Mouse (Mus musculus) hindbrain, embryonic 11.5 days (tissue): Measurements from ENCODE around the gene Zkscan7. TPM values are rescaled to one million over a fixed set of nuclear protein-coding genes. Genes with fewer than 3 reads are reported as not detected.
A peak's percentile ranks its signal among the peaks of the same experiment; 100 is the strongest.

Source experiments
- ATAC-seq: fragments of 200-750 bp; cut with Nextera tagmentation; 2 replicates; pipeline ENCODE4 v1.8.0; 2017; ENCODE audit warnings: mild to moderate bottlenecking, moderate TSS enrichment, moderate library complexity; ENCODE audit not compliant: low FRiP score
- DNase-seq: peaks from one replicate; pipeline ENCODE4 v3.0.0-alpha.2; 2015; ENCODE audit warnings: low spot score
- H3K27ac ChIP-seq: fragments of 300-500 bp; sonication (generic); 2 replicates; pipeline ENCODE4 v1.5.1; 2014; ENCODE audit warnings: mild to moderate bottlenecking, low read depth, low read length
- H3K27me3 ChIP-seq: fragments of 300-500 bp; sonication (generic); 2 replicates; pipeline ENCODE4 v1.6.1; 2014; ENCODE audit warnings: mild to moderate bottlenecking, low read length, moderate library complexity, mixed read lengths; ENCODE audit not compliant: control insufficient read depth, insufficient read depth
- H3K36me3 ChIP-seq: fragments of 300-500 bp; sonication (generic); 2 replicates; pipeline ENCODE4 v1.6.1; 2014; ENCODE audit warnings: mild to moderate bottlenecking, low read length, moderate library complexity, mixed read lengths; ENCODE audit not compliant: control insufficient read depth, insufficient read depth
- H3K4me1 ChIP-seq: fragments of 300-500 bp; sonication (generic); replicated peaks from 2 replicates; pipeline ENCODE4 v1.6.1; 2014; ENCODE audit warnings: low read length, mixed read lengths; ENCODE audit not compliant: control insufficient read depth, insufficient read depth
- H3K4me2 ChIP-seq: fragments of 300-500 bp; sonication (generic); replicated peaks from 2 replicates; pipeline ENCODE4 v1.6.1; 2014; ENCODE audit warnings: mild to moderate bottlenecking, low read depth, low read length
- H3K4me3 ChIP-seq: fragments of 300-500 bp; sonication (generic); 2 replicates; pipeline ENCODE4 v1.5.1; 2014; ENCODE audit warnings: low read depth, low read length
- H3K9ac ChIP-seq: fragments of 300-500 bp; sonication (generic); 2 replicates; pipeline ENCODE4 v1.6.1; 2014; ENCODE audit warnings: low read depth, low read length
- H3K9me3 ChIP-seq: fragments of 300-500 bp; sonication (generic); 2 replicates; pipeline ENCODE4 v1.6.1; 2016; ENCODE audit warnings: low read length; ENCODE audit not compliant: control insufficient read depth
- WGBS: fragments of 180-500 bp; shearing (Covaris S2); extraction: QIAGEN DNeasy Blood & Tissue Kit; methylation state at CpG from one replicate; pipeline ENCODE4 v1.1.7; 2014; 5-methylcytosine and 5-hydroxymethylcytosine counted together
- polyA plus RNA-seq: library from polyadenylated mRNA; unstranded; fragments of >200 nt; fragmentation: Nextera tagmentation; extraction: Ambion mirVana; gene quantifications from 2 replicates; pipeline ENCODE4 v1.2.1, GENCODE M21; 2014

The Zkscan7 gene
- polyA plus RNA-seq, 1 experiment from 2014 or later, result 3.9 TPM

GRCm38 (mm10) chr9:122872595-122872994, 12.9 kb upstream of the Zkscan7 start:
- DNase-seq, result no peak

DNA sequence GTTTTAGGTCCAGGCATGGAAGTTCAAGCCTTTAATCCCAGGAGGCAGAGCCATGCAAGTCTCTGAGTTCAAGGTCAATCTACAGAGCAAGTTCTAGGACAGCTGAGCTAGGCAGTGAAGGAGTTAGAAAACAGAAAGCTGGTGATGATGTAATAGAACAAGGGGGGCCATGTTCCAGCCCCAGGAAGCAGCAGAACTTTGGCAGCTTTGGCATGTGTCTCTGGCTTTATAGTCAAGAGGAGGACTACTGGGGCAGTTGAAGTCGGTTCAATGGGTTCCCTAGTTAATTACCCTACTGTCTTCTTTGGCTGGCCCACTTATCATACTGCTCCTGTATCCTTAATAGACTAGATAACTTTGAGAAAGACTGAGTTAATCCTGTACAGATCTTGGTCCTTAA, 10.8 kb upstream of the Zkscan7 start:
- Histone ChIP-seq H3K9ac (no peak overlapping the region), H3K9me3 (no peaks in the 10 kb centered on the region), H3K27ac (no peak overlapping the region), H3K36me3 (no peaks in the 10 kb centered on the region), H3K27me3 (no peaks in the 10 kb centered on the region), H3K4me2 (no peak overlapping the region), H3K4me1 (no peaks in the 10 kb centered on the region), H3K4me3 (no peak overlapping the region)
- no peak for ATAC-seq
- no peak for DNase-seq
- WGBS, result 69% methylated on average over 1 of the region's 1 CpGs

More at GRCm38 (mm10) chr9:122872595-122872994, 12.9 kb upstream of the Zkscan7 start:
- Histone ChIP-seq H3K36me3 (no peaks in the 10 kb centered on the region), H3K4me2 (no peak overlapping the region), H3K9me3 (no peaks in the 10 kb centered on the region), H3K4me3 (no peak overlapping the region), H3K27ac (no peak overlapping the region), H3K4me1 (no peaks in the 10 kb centered on the region), H3K27me3 (no peaks in the 10 kb centered on the region), H3K9ac (no peak overlapping the region)
- WGBS, result 82% methylated on average over 4 of the region's 4 CpGs
- no peak for ATAC-seq

- Histone ChIP-seq H3K27ac (no peak overlapping the region), H3K9me3 (no peaks in the 10 kb centered on the region), H3K4me3 (no peak overlapping the region), H3K4me1 (no peaks in the 10 kb centered on the region), H3K27me3 (no peaks in the 10 kb centered on the region), H3K4me2 (no peak overlapping the region), H3K36me3 (no peaks in the 10 kb centered on the region), H3K9ac (no peak overlapping the region)
- 94% methylated on average over 2 of the region's 2 CpGs for WGBS
- no peak for ATAC-seq
- DNase-seq, result no peak
These were observed 10.3 kb upstream of the Zkscan7 start for GRCm38 (mm10) chr9:122875145-122875544.

DNA sequence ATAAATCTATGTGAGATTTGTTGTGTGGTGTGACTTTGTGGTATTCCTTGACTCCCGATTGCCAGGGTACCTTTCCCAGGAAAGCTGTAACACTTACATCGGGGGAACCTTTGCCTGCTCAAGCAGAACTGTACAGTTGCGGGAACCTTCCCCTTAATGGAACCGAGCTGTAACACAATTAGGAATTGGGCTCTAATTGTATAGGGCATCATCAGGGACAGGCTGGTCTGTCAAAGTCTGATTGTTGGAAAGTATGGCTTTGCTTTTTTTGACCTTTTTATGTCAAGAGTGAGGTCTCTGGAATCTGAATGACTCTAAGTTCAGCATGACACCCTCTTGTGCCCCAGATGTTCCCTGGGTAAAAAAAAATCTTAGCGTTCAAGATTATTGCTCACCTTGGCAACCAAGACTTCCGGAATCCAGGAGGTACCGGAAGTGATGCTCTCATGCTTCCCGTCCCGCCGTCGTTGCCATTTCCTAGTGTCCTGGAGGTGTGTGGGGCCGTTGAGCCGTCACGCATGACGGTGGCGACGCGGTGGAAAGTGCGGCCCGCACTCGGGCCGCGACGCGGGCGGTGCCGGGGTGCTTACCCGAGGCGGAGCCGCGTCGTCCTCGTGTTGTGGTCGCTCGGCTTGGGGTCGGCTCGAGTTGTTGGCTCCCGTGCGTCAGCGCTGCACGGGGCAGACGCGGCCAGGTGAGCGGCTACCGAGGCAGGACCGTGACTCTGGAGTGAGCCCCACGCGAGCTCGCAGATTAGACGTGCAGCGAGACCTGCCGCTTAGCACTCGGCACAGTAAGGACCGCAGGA, 1.1 kb downstream of the Zkscan7 start:
- peak overlapping the region; percentile 90 for H3K9ac ChIP-seq
- H3K4me2 ChIP-seq, result peak overlapping the region; percentile 85
- no peaks in the 10 kb centered on the region for H3K27me3 ChIP-seq
- peak; percentile 87 for ATAC-seq
- H3K27ac ChIP-seq, result no peak overlapping the region
- no peaks in the 10 kb centered on the region for H3K36me3 ChIP-seq
- DNase-seq, result peak; percentile 76
- WGBS, result 8% methylated on average over 54 of the region's 54 CpGs
- H3K9me3 ChIP-seq, result no peaks in the 10 kb centered on the region
- no peaks in the 10 kb centered on the region; the same call in 1 of the 2 replicates for H3K4me1 ChIP-seq
- peak overlapping the region; percentile 70 for H3K4me3 ChIP-seq

DNA sequence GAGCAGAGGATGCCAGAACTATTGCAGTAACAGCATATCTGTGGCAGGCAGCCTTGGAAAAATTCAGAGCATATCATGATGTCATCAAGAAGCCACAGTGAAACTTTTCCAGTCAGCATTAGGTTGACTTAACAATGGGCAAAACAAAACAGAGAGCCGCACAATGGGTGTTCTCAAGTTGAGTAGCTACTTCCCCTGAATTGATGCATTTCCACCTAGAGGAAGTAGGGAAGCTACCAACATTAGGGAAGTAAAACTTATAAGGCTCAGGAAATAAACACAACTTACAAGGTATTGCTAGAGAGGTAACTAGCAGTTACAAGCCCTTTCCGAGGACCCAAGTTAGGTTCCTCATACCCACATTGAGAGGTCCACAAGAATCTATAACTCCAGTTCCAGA, 15.6 kb downstream of the Zkscan7 start:
- H3K27ac ChIP-seq, result no peak overlapping the region
- no peak overlapping the region for H3K4me2 ChIP-seq
- H3K27me3 ChIP-seq, result no peaks in the 10 kb centered on the region
- 91% methylated on average over 2 of the region's 2 CpGs for WGBS
- ATAC-seq, result no peak
- no peaks in the 10 kb centered on the region for H3K4me1 ChIP-seq
- H3K36me3 ChIP-seq, result no peaks in the 10 kb centered on the region
- no peak for DNase-seq
- H3K9ac ChIP-seq, result no peak overlapping the region
- no peak overlapping the region for H3K4me3 ChIP-seq
- H3K9me3 ChIP-seq, result no peaks in the 10 kb centered on the region

DNA sequence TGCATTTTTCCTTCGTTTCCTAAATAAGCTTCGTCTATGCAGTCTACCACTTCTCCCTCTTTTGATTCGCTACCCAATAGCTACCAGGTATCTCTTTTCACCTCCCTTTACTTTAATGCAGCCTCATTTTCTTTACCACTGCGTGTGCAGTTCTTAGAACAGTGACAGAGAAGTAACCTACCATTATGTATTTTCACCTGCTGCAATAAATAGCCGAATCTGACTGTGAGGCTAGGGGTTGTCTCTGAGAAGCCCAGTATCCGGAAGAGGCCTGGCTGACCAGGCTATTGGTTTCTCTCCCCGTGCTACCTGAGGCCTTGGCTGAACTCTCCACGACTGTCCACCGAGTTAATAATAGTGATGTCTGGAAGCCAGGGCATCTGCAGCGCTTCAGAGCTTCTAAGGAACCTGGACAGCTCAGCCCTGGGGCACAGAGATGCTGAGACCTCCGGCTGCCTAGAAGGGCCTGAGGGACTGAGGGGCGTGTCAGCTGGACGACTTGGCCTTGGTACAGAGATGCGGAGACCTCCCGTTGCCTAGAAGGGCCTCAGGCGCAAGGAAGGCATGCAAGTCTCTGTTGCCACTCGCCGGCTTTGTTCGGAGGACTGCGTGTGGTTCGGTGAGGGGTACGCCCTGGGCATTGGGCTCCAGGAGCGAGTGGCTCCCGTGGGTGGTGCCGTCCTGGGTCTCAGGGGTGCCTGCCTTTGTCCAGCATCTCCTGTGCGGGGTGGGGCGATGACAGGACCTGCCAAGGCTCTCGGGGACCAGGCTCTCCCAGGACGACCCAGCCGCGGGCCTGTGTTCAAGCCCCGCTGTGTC, 17.4 kb downstream of the Zkscan7 start:
- peak; percentile 98 for ATAC-seq
- no peaks in the 10 kb centered on the region for H3K9me3 ChIP-seq
- no peaks in the 10 kb centered on the region for H3K27me3 ChIP-seq
- H3K4me2 ChIP-seq, result peak overlapping the region; percentile 59
- H3K4me1 ChIP-seq, result no peaks in the 10 kb centered on the region
- peak; percentile 90 for DNase-seq
- peak overlapping the region; percentile 40; the same call in 1 of the 2 replicates for H3K27ac ChIP-seq
- H3K4me3 ChIP-seq, result peak overlapping the region; percentile 57
- H3K9ac ChIP-seq, result peak overlapping the region; percentile 85
- 12% methylated on average over 32 of the region's 32 CpGs for WGBS
- no peaks in the 10 kb centered on the region for H3K36me3 ChIP-seq

- Histone ChIP-seq H3K27me3 (no peaks in the 10 kb centered on the region), H3K9me3 (no peaks in the 10 kb centered on the region), H3K36me3 (peaks cover 14% of the 10 kb centered on the region), H3K4me1 (no peaks in the 10 kb centered on the region), H3K4me2 (no peak overlapping the region), H3K9ac (peak overlapping the region; percentile 96; the same call in 1 of the 2 replicates), H3K4me3 (peak overlapping the region; percentile 82; the same call in 1 of the 2 replicates), H3K27ac (no peak overlapping the region)
- 16% methylated on average over 3 of the region's 3 CpGs for WGBS
- peak; percentile 6 for DNase-seq
- peak; percentile 68 for ATAC-seq
These were observed 37.0 kb downstream of the Zkscan7 start for GRCm38 (mm10) chr9:122922436-122922835.

DNA sequence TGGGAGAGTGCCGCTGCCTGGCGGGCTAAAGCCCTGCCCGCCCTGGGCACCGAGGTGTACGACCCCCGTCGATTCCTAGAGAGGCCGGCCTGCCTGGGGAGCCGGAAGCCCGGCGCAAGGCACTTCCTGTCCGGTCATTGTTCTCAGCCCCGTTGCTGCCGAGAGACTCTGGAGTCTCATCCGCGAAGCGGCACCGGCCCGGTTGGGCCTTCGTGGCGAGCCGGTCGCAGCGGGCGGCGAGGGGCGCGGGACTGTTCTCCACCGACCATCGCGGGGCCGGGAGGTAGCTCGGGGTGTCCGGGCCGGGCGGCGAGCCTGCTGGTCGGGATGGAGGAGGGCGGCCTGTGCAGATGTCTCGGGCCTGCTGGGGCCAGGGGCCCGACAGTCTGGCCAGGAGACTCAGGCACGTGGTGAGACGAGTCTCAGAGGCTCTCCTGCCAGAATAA, 37.5 kb downstream of the Zkscan7 start, which contains the start of gene Zfp105:
Zfp105 (plus strand) TSS at position 137 of the 446 bp plus-strand sequence.
- H3K27ac ChIP-seq, result peak within 1 kb of the TSS; percentile 76
- ATAC-seq, result peak; percentile 99
- DNase-seq, result peak; percentile 90
- no peaks in the 10 kb centered on the region for H3K9me3 ChIP-seq
- WGBS, result under 1% methylated on average over 41 of the region's 43 CpGs
- H3K4me2 ChIP-seq, result peak within 1 kb of the TSS; percentile 51
- H3K9ac ChIP-seq, result peak within 1 kb of the TSS; percentile 96
- H3K4me3 ChIP-seq, result peak within 1 kb of the TSS; percentile 82
- no peaks in the 10 kb centered on the region for H3K4me1 ChIP-seq
- no peaks in the 10 kb centered on the region for H3K27me3 ChIP-seq
- H3K36me3 ChIP-seq, result peaks cover 17% of the 10 kb centered on the region
